Mouse (Mus musculus) c-Kit-positive CD71-negative TER-119-negative erythroid progenitor cells, embryonic 14.5 days (primary cell): ENCODE measurements around the gene Creg1.

Source experiments
- DNase-seq: peaks from one replicate; pipeline ENCODE4 v3.0.0-alpha.2; 2013; ENCODE audit warnings: low read depth

Gene Creg1

GRCm38 (mm10) chr1:165788511-165788910, 25.0 kb downstream of the Creg1 start, which contains the start of gene Cd247:
TSS of gene Cd247 (plus strand) at chr1:165788681.
- no peak for DNase-seq

- no peak for DNase-seq
Measured at GRCm38 (mm10) chr1:165789066-165789660, 25.6 kb downstream of the Creg1 start.

- DNase-seq = no peak
Measured at GRCm38 (mm10) chr1:165789963-165790362, 26.4 kb downstream of the Creg1 start.

- DNase-seq = no peak
Measured at GRCm38 (mm10) chr1:165790461-165791210, 27.1 kb downstream of the Creg1 start.

- DNase-seq = no peak
Measured at GRCm38 (mm10) chr1:165791411-165791810, 27.9 kb downstream of the Creg1 start.

GRCm38 (mm10) chr1:165801709-165802310, 38.3 kb downstream of the Creg1 start:
- DNase-seq = no peak

- no peak for DNase-seq
Measured at GRCm38 (mm10) chr1:165803107-165803506, 39.6 kb downstream of the Creg1 start.

- no peak for DNase-seq
Measured at GRCm38 (mm10) chr1:165804133-165804532, 40.6 kb downstream of the Creg1 start.

GRCm38 (mm10) chr1:165810633-165811032, 47.1 kb downstream of the Creg1 start:
- no peak for DNase-seq

GRCm38 (mm10) chr1:165811170-165811569, 47.6 kb downstream of the Creg1 start:
- DNase-seq = no peak

- no peak for DNase-seq
Measured at GRCm38 (mm10) chr1:165812775-165813174, 49.2 kb downstream of the Creg1 start.

GRCm38 (mm10) chr1:165814116-165814515, 50.6 kb downstream of the Creg1 start:
- DNase-seq = no peak

- no peak for DNase-seq
Measured at GRCm38 (mm10) chr1:165814521-165815278, 51.2 kb downstream of the Creg1 start.

- no peak for DNase-seq
Measured at GRCm38 (mm10) chr1:165816391-165816790, 52.8 kb downstream of the Creg1 start.

GRCm38 (mm10) chr1:165817264-165817663, 53.7 kb downstream of the Creg1 start:
- no peak for DNase-seq

GRCm38 (mm10) chr1:165818145-165818860, 54.8 kb downstream of the Creg1 start:
- no peak for DNase-seq

- DNase-seq = no peak
Measured at GRCm38 (mm10) chr1:165819147-165819546, 55.6 kb downstream of the Creg1 start.

GRCm38 (mm10) chr1:165822031-165822430, 58.5 kb downstream of the Creg1 start:
- no peak for DNase-seq
